Mouse (Mus musculus) ES-E14 (cell line): ENCODE measurements at regions not wholly inside any gene's neighbourhood (a gene's known extent, or its start where the extent isn't known, plus 50 kb on each side); places are given as distances from the start of the nearest gene placed in this dataset.

ENCODE experiments used
- DNase-seq: peaks from one replicate; pipeline ENCODE4 v3.0.0-alpha.2; 2013; ENCODE audit warnings: low read depth, low spot score
- H3K27ac ChIP-seq: 2 replicates; pipeline ENCODE4 v1.5.1; 2012; ENCODE audit warnings: low read depth, mild to moderate bottlenecking, low read length, moderate library complexity, mixed read lengths; ENCODE audit not compliant: poor library complexity, insufficient read depth, severe bottlenecking
- H3K36me3 ChIP-seq: 2 replicates; pipeline ENCODE4 v1.6.1; 2012; ENCODE audit warnings: mild to moderate bottlenecking, low read length, moderate library complexity, mixed read lengths; ENCODE audit not compliant: control insufficient read depth, poor library complexity, insufficient read depth, severe bottlenecking
- H3K4me1 ChIP-seq, 2 experiments: fragments of 150-350 bp in 1 of 2; sonication (generic) in 1 of 2; 2 replicates each; pipeline ENCODE4 v1.6.1; 2012; ENCODE audit warnings: low read length in 2 of 2, mild to moderate bottlenecking in 1 of 2, mixed read lengths in 1 of 2; ENCODE audit not compliant: control insufficient read depth in 2 of 2, insufficient read depth in 2 of 2, poor library complexity in 1 of 2
- H3K4me3 ChIP-seq, 2 experiments: fragments of 150-350 bp in 1 of 2; sonication (generic) in 1 of 2; 2 replicates each; pipeline ENCODE4 v1.5.1; 2012; ENCODE audit warnings: low read length in 2 of 2, low read depth in 1 of 2, mild to moderate bottlenecking in 1 of 2, mixed read lengths in 1 of 2; ENCODE audit not compliant: insufficient read depth in 1 of 2, poor library complexity in 1 of 2, severe bottlenecking in 1 of 2
- H3K9ac ChIP-seq: 2 replicates; pipeline ENCODE4 v1.6.1; 2012; ENCODE audit warnings: low read depth, mild to moderate bottlenecking, low read length, mixed read lengths; ENCODE audit not compliant: poor library complexity, insufficient read depth, severe bottlenecking
- H3K9me3 ChIP-seq: fragments of 150-350 bp; sonication (generic); 2 replicates; pipeline ENCODE4 v1.6.1; 2012; ENCODE audit warnings: low read depth, mild to moderate bottlenecking, low read length; ENCODE audit not compliant: control insufficient read depth, insufficient read depth
- CHD2 ChIP-seq: IDR thresholded peaks from 2 replicates; pipeline ENCODE4 v1.6.1; 2014; ENCODE audit warnings: mild to moderate bottlenecking, low read depth, low read length, inconsistent platforms
- HCFC1 ChIP-seq: IDR thresholded peaks from 2 replicates; pipeline ENCODE4 v1.6.1; 2012; ENCODE audit warnings: low read length, inconsistent platforms, borderline replicate concordance; ENCODE audit not compliant: insufficient read depth
- MAFK ChIP-seq: IDR thresholded peaks from 2 replicates; pipeline ENCODE4 v1.6.1; 2014; ENCODE audit warnings: mild to moderate bottlenecking, low read depth, low read length, inconsistent platforms; ENCODE audit not compliant: insufficient read depth
- ZC3H11A ChIP-seq: IDR thresholded peaks from 2 replicates; pipeline ENCODE4 v1.6.1; 2012; ENCODE audit warnings: low read depth, mild to moderate bottlenecking, inconsistent platforms, low read length, borderline replicate concordance
- ZNF384 ChIP-seq: IDR thresholded peaks from 2 replicates; pipeline ENCODE4 v1.6.1; 2012; ENCODE audit warnings: low read depth, low read length, inconsistent platforms
- in situ Hi-C, 2 experiments: fragments of 600-800 bp; cut with MboI; formaldehyde crosslinking; loops; one replicate each; pipeline ENCODE4 v1.15.1; 2025; ENCODE audit warnings: low sequenced_read_pairs in 2 of 2, inconsistent platforms in 1 of 2; ENCODE audit not compliant: unreplicated experiment in 2 of 2

- H3K4me1 ChIP-seq = 0 out of 4 replicates have a peak, but pooled peaks cover 0 to 2% of the 10 kb centered on the region in 2 experiments
- TF ChIP-seq MAFK (no peak), ZNF384 (no peak), ZC3H11A (no peak), CHD2 (no peak), HCFC1 (no peak)
- no peak for DNase-seq
- H3K9me3 ChIP-seq = no peaks in the 10 kb centered on the region
- H3K36me3 ChIP-seq = no peaks in the 10 kb centered on the region
- in situ Hi-C loops = no loop called here
- H3K4me3 ChIP-seq = no peak overlapping the region
- no peak overlapping the region for H3K27ac ChIP-seq
- H3K9ac ChIP-seq = no peak overlapping the region
Observed at GRCm38 (mm10) chr12:71615383-71615782, 215.5 kb upstream of the Daam1 start.

GRCm38 (mm10) chr12:71616121-71616520, 214.8 kb upstream of the Daam1 start:
- Histone ChIP-seq H3K4me1 (0 out of 4 replicates have a peak, but pooled peaks cover 0 to 2% of the 10 kb centered on the region in 2 experiments), H3K9me3 (no peaks in the 10 kb centered on the region), H3K36me3 (no peaks in the 10 kb centered on the region), H3K27ac (no peak overlapping the region), H3K4me3 (no peak overlapping the region), H3K9ac (no peak overlapping the region)
- TF ChIP-seq MAFK = no peak
- no peak for TF ChIP-seq CHD2
- no peak for TF ChIP-seq HCFC1
- no peak for TF ChIP-seq ZC3H11A
- TF ChIP-seq ZNF384 = no peak
- DNase-seq = no peak
- in situ Hi-C loops = no loop called here

GRCm38 (mm10) chr12:71618466-71618865, 212.4 kb upstream of the Daam1 start:
- Histone ChIP-seq H3K4me1 (no peaks in the 10 kb centered on the region), H3K36me3 (no peaks in the 10 kb centered on the region), H3K27ac (no peak overlapping the region), H3K9me3 (no peaks in the 10 kb centered on the region), H3K9ac (no peak overlapping the region), H3K4me3 (no peak overlapping the region)
- no peak for DNase-seq
- TF ChIP-seq MAFK (no peak), CHD2 (no peak), HCFC1 (no peak), ZC3H11A (no peak), ZNF384 (no peak)
- in situ Hi-C loops = no loop called here

GRCm38 (mm10) chr12:71618956-71619355, 211.9 kb upstream of the Daam1 start:
- Histone ChIP-seq H3K4me3 (no peak overlapping the region), H3K27ac (no peak overlapping the region), H3K36me3 (no peaks in the 10 kb centered on the region), H3K9me3 (no peaks in the 10 kb centered on the region), H3K4me1 (no peaks in the 10 kb centered on the region), H3K9ac (no peak overlapping the region)
- in situ Hi-C loops = no loop called here
- DNase-seq = no peak
- TF ChIP-seq MAFK (no peak), ZC3H11A (no peak), CHD2 (no peak), ZNF384 (no peak), HCFC1 (no peak)

GRCm38 (mm10) chr12:71619561-71619960, 211.3 kb upstream of the Daam1 start:
- Histone ChIP-seq H3K9ac (no peak overlapping the region), H3K27ac (no peak overlapping the region), H3K36me3 (no peaks in the 10 kb centered on the region), H3K4me3 (no peak overlapping the region), H3K9me3 (no peaks in the 10 kb centered on the region), H3K4me1 (no peaks in the 10 kb centered on the region)
- in situ Hi-C loops = no loop called here
- no peak for DNase-seq
- TF ChIP-seq MAFK (no peak), CHD2 (no peak), ZNF384 (no peak), HCFC1 (no peak), ZC3H11A (no peak)
